Mouse (Mus musculus) heart, adult 2 months (tissue): ENCODE results near the gene Fndc11.

Experiments used
- EP300 ChIP-seq: fragments of 200-500 bp; IDR thresholded peaks from 2 replicates; pipeline ENCODE4 v1.6.1; 2011; ENCODE audit warnings: low read depth, low read length, control low read depth; ENCODE audit not compliant: insufficient read depth
- POLR2A ChIP-seq: fragments of 200-500 bp; IDR thresholded peaks from 2 replicates; pipeline ENCODE4 v1.6.1; 2011; ENCODE audit warnings: mild to moderate bottlenecking, low read depth, low read length, control low read depth; ENCODE audit not compliant: insufficient read depth

DNA sequence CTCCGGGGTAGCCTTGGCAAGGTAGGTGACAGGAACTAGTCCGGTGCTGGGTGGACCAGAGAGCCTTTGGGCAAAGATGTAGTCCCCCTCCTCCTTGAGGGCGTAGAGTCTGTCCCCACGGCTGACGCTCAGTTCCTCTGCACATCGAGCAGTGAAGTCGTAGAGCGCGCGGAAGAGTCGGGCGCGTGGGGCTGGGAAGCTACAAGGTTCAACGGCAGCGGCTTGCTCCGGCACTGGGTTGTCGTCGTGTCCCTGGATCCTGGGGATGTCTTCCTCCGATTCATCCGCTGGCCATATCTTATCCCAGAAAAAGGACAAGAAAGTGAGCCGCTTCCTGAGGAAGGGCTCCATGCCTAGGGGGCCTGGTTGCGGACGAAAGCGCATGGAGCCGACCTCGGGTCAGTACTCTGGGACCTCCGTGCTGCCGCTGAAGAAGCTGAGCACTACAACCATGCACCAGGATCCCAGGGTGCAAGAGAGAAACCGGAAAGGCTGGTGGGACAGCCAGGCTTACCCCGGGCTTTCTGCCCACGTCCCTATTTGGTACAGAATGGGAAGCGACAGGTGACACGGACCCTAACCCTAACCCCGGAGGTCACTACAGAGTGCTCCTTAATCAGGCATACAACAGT lies 7.3 kb upstream of the Fndc11 start:
- no peak for TF ChIP-seq POLR2A
- TF ChIP-seq EP300, result no peak
